Mouse (Mus musculus) liver, adult 2 months (tissue): ENCODE results near the gene Vmp1. TPM values are rescaled to one million over a fixed set of nuclear protein-coding genes. Genes with fewer than 3 reads are reported as not detected.

Experiments
- DNase-seq: peaks from one replicate; pipeline ENCODE4 v3.0.0-alpha.2; 2011; ENCODE audit warnings: low read depth, low spot score; ENCODE audit errors: extremely low read depth
- H3K27ac ChIP-seq: fragments of 200-500 bp; replicated peaks from 2 replicates; pipeline ENCODE4 v1.5.1; 2012; ENCODE audit warnings: low read depth, mild to moderate bottlenecking, control low read depth, inconsistent platforms, low read length; ENCODE audit not compliant: insufficient read depth
- H3K27me3 ChIP-seq: fragments of 200-500 bp; 2 replicates; pipeline ENCODE4 v1.6.1; 2012; ENCODE audit warnings: mild to moderate bottlenecking, moderate library complexity, low read length, inconsistent platforms; ENCODE audit not compliant: control insufficient read depth, insufficient read depth
- H3K36me3 ChIP-seq: fragments of 200-500 bp; 2 replicates; pipeline ENCODE4 v1.6.1; 2012; ENCODE audit warnings: low read length, inconsistent platforms; ENCODE audit not compliant: control insufficient read depth, insufficient read depth
- H3K4me1 ChIP-seq: fragments of 200-500 bp; 2 replicates; pipeline ENCODE4 v1.6.1; 2011; ENCODE audit warnings: low read length; ENCODE audit not compliant: control insufficient read depth, insufficient read depth
- H3K4me3 ChIP-seq: fragments of 200-500 bp; 2 replicates; pipeline ENCODE4 v1.5.1; 2011; ENCODE audit warnings: low read depth, mild to moderate bottlenecking, control low read depth, low read length, moderate library complexity; ENCODE audit not compliant: insufficient read depth
- H3K79me2 ChIP-seq: fragments of 200-500 bp; 2 replicates; pipeline ENCODE4 v1.6.1; 2012; ENCODE audit warnings: inconsistent platforms, mild to moderate bottlenecking, low read length, moderate library complexity; ENCODE audit not compliant: control insufficient read depth, insufficient read depth
- H3K9ac ChIP-seq: fragments of 200-500 bp; 2 replicates; pipeline ENCODE4 v1.6.1; 2012; ENCODE audit warnings: low read depth, mild to moderate bottlenecking, control low read depth, inconsistent platforms, low read length
- CTCF ChIP-seq: fragments of 200-500 bp; IDR thresholded peaks from 2 replicates; pipeline ENCODE4 v1.5.1; 2011; ENCODE audit warnings: low read depth, low read length, control low read depth
- POLR2A ChIP-seq: fragments of 200-500 bp; IDR thresholded peaks from 2 replicates; pipeline ENCODE4 v1.6.1; 2011; ENCODE audit warnings: low read length, control low read depth; ENCODE audit not compliant: insufficient read depth; ENCODE audit errors: extremely low read depth
- WGBS: fragments of 180-500 bp; shearing (Covaris S2); methylation state at CpG from one replicate; pipeline ENCODE4 v1.1.7; 2018; 5-methylcytosine and 5-hydroxymethylcytosine counted together
- polyA plus RNA-seq: library from polyadenylated mRNA; depleted of rRNA; stranded (reverse); fragments of >200 nt; gene quantifications from 2 replicates; pipeline ENCODE4 v1.2.3, GENCODE M21; 2012
- total RNA-seq: library from RNA; depleted of rRNA; stranded (reverse); fragments of >200 nt; gene quantifications from 2 replicates; pipeline ENCODE4 v1.2.3, GENCODE M21; 2014

The Vmp1 gene
- total and polyA plus RNA-seq, 2 experiments, result 37.8 to 93.6 TPM

- Histone ChIP-seq H3K9ac (no peak overlapping the region), H3K4me3 (no peak overlapping the region), H3K4me1 (no peaks in the 10 kb centered on the region), H3K27me3 (no peaks in the 10 kb centered on the region), H3K36me3 (peaks cover 63% of the 10 kb centered on the region), H3K79me2 (peaks cover 3% of the 10 kb centered on the region; the same call in 1 of the 2 replicates), H3K27ac (no peak overlapping the region)
- no peak for TF ChIP-seq CTCF
- TF ChIP-seq POLR2A, result no peak
- 94% methylated on average over 3 of the region's 3 CpGs for WGBS
- no peak for DNase-seq
These were observed 34.7 kb upstream of the Vmp1 start for GRCm38 (mm10) chr11:86718369-86718768.

GRCm38 (mm10) chr11:86717306-86718065 lies 33.9 kb upstream of the Vmp1 start:
- no peak overlapping the region for H3K4me3 ChIP-seq
- H3K27me3 ChIP-seq, result no peaks in the 10 kb centered on the region
- no peaks in the 10 kb centered on the region for H3K4me1 ChIP-seq
- no peak overlapping the region for H3K27ac ChIP-seq
- DNase-seq, result no peak
- H3K9ac ChIP-seq, result no peak overlapping the region
- H3K36me3 ChIP-seq, result peaks cover 62% of the 10 kb centered on the region
- H3K79me2 ChIP-seq, result peaks cover 3% of the 10 kb centered on the region; the same call in 1 of the 2 replicates
- TF ChIP-seq POLR2A, result no peak
- no peak for TF ChIP-seq CTCF
- WGBS, result 83% methylated on average over 6 of the region's 6 CpGs

- no peaks in the 10 kb centered on the region for H3K4me1 ChIP-seq
- peaks cover 3% of the 10 kb centered on the region; the same call in 1 of the 2 replicates for H3K79me2 ChIP-seq
- no peak overlapping the region for H3K4me3 ChIP-seq
- no peak overlapping the region for H3K9ac ChIP-seq
- H3K27ac ChIP-seq, result no peak overlapping the region
- TF ChIP-seq POLR2A (no peak), CTCF (no peak)
- DNase-seq, result no peak
- H3K27me3 ChIP-seq, result no peaks in the 10 kb centered on the region
- peaks cover 68% of the 10 kb centered on the region for H3K36me3 ChIP-seq
These were observed 31.0 kb upstream of the Vmp1 start for GRCm38 (mm10) chr11:86714606-86715005.

- H3K4me3 ChIP-seq, result no peak overlapping the region
- DNase-seq, result no peak
- H3K27ac ChIP-seq, result no peak overlapping the region
- 96% methylated on average over 4 of the region's 4 CpGs for WGBS
- no peaks in the 10 kb centered on the region for H3K4me1 ChIP-seq
- H3K9ac ChIP-seq, result no peak overlapping the region
- TF ChIP-seq POLR2A, result no peak
- TF ChIP-seq CTCF, result no peak
- H3K79me2 ChIP-seq, result peaks cover 3% of the 10 kb centered on the region; the same call in 1 of the 2 replicates
- H3K36me3 ChIP-seq, result peaks cover 90% of the 10 kb centered on the region
- no peaks in the 10 kb centered on the region for H3K27me3 ChIP-seq
These were observed 17.5 kb upstream of the Vmp1 start for GRCm38 (mm10) chr11:86701151-86701550.

GRCm38 (mm10) chr11:86695461-86695860 lies 11.8 kb upstream of the Vmp1 start:
- Histone ChIP-seq H3K27ac (no peak overlapping the region), H3K4me3 (no peak overlapping the region), H3K4me1 (no peaks in the 10 kb centered on the region), H3K27me3 (no peaks in the 10 kb centered on the region), H3K79me2 (peaks cover 3% of the 10 kb centered on the region; the same call in 1 of the 2 replicates), H3K36me3 (peaks cover 82% of the 10 kb centered on the region), H3K9ac (no peak overlapping the region)
- no peak for TF ChIP-seq CTCF
- TF ChIP-seq POLR2A, result no peak
- WGBS, result 80% methylated on average over 4 of the region's 4 CpGs
- DNase-seq, result no peak

- Histone ChIP-seq H3K4me1 (no peaks in the 10 kb centered on the region), H3K36me3 (peaks cover 64% of the 10 kb centered on the region), H3K9ac (no peak overlapping the region), H3K79me2 (peaks cover under 1% of the 10 kb centered on the region; the same call in 1 of the 2 replicates), H3K27me3 (no peaks in the 10 kb centered on the region), H3K27ac (no peak overlapping the region), H3K4me3 (no peak overlapping the region)
- 58% methylated on average over 2 of the region's 2 CpGs for WGBS
- no peak for DNase-seq
- no peak for TF ChIP-seq POLR2A
- no peak for TF ChIP-seq CTCF
These were observed 8.9 kb upstream of the Vmp1 start for GRCm38 (mm10) chr11:86692546-86692945.
